Mouse (Mus musculus) urinary bladder, postnatal 25 days (tissue): ENCODE measurements around the gene Slbp.

Experiments used
- DNase-seq: peaks from one replicate; pipeline ENCODE4 v3.0.0; 2022; ENCODE audit warnings: low spot score

The Slbp gene

DNA sequence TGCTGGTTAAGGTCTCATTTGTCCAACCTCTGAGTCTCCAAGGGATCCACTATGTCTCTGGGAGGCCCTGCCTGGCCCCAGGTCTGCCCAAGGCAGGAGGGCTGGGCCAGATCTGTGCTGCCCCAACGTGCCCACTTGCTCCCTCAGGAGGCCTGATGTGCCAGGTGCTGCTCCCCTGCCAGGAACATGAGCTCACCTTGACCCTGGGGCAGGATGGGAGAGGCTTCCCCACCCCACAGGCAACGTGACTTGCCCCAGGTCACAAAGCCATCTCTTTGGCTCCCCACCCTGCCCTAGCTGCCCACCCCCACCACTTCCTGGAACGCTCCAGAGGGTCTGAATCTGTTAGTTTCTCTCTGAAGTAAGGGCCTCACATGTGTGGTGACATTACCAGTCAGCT, 28.7 kb upstream of the Slbp start:
- no peak for DNase-seq

DNA sequence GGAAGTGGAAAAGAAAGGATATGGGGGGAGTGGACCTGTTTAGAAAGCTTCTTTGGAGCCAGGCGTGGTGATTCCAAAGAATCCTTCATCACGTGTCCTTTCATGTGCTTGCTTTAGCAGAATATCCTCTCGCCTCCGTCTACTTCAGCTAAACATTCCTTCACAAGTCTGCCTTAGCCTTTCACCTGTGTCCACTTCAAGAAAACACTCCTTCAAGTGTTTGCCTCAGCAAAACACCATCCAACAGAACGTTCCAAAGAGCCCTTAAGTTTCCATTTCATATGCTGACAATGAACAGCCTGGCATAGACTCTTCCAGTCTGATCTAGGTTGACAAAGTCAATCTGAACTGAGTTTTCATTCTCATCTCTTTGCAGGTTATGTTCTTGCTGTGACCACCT, 25.9 kb upstream of the Slbp start:
- DNase-seq: no peak

DNA sequence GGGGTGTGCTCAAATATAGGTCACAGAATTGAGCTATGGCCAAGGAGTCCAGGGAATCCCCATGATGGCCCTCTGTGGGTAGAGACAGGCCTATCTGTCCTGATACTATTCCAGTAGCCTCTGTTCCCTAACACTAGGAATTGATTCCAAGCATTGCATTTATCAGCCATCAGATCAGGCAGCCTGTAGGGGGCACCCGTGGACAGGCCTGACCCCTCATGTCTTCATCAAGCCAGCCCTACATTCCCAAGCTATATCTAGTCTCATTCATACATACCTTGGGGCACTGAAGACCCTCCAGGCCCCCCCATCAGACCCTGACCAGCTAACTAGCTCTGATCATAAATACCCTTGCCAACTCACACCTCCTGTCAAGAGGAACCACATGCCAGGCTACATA, 23.6 kb upstream of the Slbp start:
- DNase-seq: no peak

DNA sequence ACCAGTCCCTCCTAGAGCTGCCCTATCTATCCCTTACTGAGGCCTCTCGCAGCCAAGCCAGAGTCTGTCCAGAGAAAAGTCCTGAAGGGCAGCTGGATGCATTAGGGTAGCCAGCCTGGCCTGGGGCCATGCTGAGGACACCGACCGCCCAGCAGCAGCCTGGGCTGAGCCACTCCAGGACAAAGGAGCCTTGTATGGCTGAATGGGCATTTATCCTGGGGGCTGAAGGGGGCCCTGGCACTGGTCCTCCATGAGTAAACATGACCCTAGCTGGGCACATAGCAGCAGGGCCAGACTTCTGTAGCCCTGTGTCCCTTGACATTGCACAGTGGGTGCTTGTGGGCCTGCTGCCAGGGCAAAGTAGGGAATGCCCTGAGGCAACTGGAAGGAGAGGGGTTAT, 22.1 kb upstream of the Slbp start:
- no peak for DNase-seq

DNA sequence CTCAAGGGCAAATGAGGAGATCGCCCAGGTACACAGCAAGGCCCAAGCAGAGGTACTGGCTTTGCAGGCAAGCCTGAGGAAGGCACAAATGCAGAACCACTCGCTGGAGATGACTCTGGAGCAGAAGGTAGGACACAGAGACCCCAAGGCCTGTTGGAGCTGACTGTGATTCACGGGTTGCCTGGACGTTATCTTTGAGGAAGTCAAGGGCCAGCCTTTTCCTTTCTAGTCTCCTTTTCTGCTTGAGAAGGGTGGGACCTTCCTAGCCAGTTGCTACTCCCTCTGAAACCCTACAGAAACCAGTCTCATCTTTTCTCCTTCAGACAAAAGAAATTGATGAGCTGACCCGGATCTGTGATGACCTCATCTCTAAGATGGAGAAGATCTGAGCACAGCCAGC, 19.3 kb upstream of the Slbp start:
- no peak for DNase-seq

DNA sequence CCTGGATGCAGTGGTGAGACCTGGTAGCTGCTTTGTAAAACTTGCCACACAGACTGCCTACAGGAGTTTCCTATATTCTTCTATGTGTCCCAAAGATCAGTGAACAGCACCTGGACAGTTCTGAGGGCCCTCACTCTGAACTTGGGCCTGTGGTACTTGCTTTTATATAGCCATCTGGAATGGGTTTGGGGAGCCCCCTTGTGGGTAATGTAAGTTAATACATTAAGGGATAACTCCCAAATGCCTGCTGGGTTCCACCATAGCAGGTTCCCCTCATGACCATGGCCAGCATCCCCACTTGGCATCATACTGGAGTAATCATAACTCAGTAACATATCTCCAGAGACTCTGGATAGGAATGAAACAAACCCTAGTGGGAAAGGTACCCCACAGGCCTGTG, 15.8 kb upstream of the Slbp start:
- no peak for DNase-seq

DNA sequence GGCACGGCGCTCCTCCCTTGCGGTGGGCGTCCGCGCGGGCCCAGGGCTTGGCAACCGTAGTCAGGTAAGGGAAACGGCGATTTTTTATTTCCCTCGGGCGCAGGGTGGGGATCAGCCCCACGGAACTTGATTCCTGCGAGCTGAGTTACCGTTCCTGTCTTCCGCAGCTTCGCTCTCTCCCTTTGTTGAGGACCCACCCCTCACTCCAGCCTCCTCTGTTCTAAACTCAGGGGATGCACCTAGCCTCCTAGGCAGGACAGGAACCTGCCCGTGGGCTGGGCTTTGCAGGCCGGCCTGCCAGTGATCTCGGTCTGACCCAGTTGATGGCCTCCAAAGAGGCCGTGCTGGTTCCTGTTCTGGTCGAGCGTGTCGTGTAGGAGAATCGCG, 6.3 kb upstream of the Slbp start:
- DNase-seq: no peak

DNA sequence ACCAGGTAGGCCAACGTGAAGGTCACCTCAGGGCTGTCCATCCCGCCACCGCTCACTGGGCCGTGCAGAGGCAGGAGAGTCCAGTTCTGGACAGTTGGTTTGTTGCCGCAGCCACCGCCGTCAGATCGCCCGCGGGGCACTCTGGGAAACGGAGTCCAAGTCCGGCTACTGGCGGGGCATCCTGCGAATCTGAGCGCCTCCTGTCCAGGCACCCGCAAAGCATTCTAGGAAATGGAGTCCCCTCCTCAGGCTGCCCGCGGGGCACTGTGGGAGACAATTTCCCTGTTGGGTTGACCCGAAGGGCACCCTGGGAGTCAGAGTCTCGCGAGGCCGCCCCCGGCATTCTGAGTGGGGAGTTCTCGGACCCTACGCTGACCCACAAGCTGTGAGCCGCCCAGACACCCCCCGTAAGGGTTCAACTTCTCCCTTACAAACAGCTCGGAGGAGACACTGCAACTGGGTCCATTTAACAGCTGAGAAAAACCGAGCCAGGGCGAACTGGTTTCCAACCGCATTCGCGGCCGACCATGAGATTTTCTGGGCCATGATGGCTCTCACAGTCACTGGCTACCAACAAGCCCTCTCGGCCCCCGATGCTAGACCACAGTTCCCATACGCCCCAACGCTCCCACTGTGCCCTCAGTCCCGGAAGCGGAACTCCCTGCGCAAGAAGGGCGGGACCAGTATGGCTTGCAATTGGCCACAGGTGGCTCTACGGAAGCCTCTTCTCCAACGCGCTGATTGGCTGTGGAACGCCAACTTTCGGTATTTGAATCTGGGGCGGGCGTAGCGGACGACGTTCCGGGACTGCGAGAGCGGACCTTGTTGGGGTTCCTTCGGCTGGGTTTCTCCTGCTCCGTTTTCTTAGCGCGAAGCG, 5.7 kb upstream of the Slbp start, which contains the start of the genes Tacc3 and Tmem129:
Gene Tacc3 (plus strand): TSS at position 342 of the 877 bp plus-strand sequence.
Gene Tmem129 (minus strand): TSS at position 630 of the 877 bp plus-strand sequence.
- DNase-seq: peak; percentile 88

DNA sequence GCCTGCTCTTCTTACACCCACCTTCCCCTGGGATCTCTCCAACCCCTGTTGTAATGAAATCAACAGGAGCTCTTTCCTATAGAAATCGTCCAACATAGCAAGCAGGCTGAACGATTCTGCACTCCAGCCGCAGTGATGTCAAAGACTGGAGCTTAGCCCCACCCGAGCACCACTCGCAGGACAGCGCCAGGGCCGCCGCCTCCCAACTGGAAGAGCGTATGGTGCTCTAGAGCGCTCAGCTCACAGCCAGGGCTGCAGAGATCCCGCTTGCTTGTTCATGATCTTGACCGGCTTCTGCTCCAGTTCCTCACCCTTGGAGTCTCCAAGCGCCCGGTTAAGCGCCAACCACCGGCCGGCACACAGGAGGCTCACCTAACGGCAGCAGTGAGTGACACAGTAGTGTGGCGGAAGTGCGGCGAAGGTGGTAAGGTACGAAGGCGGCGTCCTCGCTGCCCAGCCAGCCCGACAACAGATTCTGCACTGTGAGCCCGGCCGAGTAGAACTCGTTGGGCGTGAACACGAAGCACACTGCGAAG, 4.9 kb upstream of the Slbp start:
- no peak for DNase-seq

DNA sequence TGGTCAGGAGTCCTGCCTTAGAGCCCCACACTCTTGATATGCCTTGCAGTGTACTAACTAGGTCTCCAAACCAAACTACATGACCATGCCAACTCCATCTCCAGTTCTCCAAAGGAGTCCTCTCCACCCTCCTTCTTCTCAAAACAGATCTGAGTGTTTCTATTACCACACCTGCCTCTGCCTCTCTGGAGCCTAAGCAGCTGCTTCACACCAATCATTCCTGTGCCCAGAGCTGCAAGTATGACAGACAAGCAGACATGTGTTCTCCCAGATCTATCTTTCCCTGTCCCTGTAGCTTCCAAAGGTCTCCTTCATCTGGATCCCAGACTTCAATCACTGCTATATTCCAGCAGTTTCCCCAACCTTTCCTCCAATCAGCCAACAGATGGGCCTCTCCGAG, 4.4 kb upstream of the Slbp start:
- DNase-seq: no peak

DNA sequence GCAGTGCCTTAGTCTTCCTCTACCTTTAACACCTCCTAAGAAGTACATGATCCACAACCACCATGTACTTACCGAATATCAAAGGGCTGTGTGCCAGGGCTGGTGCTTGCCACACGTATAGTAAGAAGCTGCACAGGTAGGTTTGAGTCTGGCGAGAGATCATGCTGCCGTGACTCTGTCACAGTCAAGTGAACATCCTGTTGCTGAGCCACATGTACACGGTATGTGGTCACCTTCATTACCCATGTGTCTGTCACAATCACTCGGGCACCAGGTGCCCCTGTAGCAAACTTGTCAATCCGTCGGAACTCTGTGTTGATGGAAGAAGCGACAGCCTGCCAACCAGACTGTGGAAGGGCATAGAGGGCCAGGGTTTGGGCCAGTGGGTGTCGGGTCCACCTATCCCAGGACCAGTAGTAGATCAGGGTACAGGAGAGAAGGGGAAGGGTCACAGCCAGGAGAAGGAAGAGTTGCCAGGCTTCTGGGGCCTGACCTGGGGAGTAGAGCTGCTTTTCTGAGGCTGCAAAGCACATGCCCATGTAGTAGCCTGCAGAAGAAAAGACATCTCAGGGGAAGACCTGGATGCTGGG, 3.0 kb upstream of the Slbp start:
- DNase-seq: no peak

DNA sequence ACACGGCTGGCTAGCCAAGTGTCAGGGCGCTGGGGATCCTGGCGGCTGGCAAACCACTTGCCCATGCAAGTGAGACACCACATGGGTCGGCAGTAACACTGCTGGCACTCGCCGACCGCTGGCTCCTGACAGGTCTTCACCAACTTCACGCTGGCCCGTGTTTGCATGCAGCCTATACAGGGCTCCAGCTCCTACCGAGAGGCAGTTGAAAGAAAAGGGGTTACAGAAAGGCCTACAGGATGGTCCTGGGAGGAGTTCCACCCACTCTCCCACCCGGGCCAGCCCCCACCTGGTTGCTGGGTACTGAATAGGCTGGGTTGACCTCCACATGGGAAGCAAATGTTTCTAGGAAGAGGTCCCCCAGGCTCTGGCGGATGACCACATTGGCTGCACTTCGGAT, 2.0 kb upstream of the Slbp start:
- no peak for DNase-seq

DNA sequence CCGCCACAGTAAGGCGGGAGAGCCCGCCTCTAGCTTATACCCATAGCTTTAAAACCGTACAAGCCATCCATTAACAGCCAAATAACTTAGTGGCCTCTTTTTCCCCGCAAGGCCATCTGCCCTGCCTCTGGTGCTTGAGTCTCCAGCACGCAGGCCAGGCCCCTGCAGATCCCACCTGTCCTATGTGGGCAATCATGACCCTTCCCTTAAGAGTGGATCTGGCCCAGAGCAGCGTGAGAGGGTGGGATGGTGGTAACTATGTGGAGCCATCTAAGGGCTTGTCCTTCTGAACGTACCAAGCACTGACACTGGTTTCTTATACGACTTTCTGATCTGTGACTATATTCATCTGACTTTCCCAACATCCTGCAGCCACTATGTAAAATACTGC, 404 bp upstream of the Slbp start:
- no peak for DNase-seq

DNA sequence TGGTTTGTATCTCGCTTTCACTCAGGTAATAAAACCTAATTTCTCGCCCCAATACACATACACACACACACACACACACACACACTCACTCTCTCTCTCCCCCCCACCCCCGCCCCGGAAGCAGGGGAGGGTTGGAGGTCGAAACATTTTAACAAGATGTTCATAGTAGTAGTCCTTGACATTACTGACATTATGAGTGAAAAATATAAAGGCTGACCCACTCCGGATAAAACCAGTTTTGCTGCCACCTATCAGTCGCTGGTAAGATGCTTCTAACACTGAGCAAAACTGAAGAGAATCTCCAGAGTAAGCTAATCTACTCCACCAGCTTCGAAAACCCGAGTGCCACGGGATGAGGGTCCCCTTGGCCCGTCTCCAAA, 843 bp downstream of the Slbp start:
- DNase-seq: no peak

DNA sequence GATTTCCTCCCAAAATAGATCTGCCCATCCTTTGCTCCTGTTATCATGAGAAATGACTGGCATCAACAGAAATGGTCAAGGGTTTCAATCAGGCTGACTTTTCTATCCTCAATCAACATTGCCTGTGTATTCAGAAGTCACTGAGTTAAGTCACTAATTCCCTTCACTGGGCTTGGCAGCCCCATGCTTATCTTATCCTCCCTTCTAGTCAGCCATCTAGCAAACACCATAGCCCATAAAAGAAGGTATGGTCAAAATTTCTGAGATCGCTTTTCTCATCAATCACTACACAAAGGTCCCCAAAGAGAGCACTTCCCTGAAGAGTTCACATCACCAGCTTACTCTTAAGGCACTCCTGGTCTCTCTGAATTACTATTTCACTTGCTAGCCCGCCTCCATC, 1.4 kb downstream of the Slbp start:
- no peak for DNase-seq

DNA sequence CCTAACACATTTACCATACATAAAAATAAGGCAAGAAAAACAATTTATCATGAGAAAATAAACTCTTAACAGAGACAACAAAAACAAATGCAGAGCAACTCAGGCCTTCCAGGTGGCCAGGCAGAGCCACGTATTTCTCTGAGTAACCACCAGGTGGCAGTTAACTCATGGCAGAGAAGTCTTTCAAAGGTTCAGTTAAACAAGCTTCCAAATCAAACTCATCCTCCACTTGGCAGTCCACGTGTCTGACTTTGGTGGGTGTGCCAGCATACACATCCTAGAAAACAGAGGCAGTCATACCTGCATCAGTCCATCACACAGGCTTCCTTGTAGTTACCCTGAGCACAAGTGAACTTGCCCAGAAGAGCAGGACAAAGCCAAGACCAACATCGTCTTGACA, 11.7 kb downstream of the Slbp start:
- no peak for DNase-seq

DNA sequence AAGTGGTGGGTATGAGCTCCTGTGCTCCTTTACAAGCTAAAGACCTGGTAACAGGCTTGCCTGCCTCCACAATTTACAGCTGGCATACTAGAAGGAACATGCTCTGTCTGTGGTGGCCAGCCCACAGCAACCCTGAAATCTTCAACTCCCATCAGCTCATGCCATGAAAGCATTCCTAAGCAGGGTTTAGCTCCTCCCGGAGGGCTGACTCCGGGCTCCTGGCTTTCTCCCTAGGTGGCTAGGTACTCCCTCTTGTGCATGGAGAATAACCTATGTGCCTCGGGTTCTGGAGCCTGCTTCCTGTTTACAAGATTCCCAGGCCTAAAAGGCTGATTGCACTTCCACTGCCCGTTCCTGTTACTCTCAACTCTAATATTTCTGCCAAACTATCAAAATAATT, 13.5 kb downstream of the Slbp start:
- no peak for DNase-seq

DNA sequence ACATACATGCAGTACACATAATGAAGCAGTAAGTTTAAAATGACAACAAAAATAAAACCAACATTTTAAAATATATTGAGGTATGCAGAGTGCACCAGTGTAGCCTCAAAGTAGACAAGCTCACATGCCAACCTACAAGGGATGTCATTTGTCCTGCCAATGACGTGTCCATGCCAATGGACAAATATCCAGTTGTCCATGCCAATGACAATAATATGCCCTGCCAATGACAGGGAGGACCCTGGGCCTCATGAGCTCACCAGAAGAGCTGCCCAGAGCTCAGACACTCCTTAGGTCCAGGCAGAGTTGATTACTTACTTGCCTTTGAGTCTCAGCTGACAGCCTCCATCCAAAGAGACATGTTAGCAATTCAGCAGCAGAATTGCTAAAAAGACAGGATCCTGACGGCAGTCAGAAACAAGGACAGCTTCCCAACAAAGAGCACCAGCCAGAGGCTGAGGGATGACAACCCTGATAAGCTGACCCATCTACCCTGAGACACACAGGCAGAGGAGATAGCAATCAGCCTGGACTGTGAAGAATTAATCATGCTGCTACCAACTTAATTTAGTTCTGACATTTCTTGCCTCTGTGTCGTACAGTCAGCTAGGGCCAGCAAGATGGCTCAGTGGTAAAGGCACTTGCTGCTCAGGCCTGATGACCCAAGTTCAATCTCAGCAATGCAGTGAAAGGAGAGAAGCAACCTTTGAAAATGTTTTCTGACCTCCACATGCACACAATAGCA, 14.6 kb downstream of the Slbp start:
- no peak for DNase-seq

DNA sequence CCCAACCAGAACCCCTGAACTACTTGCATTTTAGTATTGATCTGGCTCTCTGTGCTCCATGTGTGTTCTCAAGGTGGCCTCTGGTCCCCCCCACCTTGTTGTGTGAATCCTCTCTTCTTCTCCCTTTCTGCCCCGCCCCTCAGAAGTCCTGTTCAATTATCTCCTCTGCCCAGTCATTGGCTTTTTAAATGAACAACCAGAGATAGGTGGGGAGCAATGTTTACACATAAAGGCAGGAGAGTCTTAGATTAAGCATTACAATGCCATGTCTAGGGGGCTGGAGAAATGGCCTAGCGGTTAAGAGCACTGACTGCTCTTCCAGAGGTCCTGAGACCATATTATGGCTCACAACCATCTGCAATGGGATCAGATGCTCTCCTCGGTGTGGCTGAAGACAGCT, 17.0 kb downstream of the Slbp start:
- no peak for DNase-seq

DNA sequence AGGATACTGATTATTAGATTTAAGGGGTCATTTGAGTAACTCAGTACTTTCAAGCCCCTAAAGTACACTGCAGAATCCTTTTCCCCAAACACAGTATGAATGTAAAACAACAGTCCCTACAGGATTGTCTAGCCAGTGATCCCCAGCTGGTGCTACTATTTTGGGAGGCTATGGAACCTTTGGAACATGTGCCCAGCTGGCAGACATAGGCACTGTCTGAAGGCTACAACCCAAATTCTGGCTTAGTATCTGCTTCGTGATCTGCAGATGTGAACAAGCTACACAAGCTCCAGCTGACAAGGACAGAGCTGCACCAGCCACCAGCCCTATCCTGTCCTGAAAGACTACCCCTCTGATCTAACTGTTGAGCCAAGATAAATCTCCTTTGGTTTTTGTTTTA, 19.8 kb downstream of the Slbp start:
- DNase-seq: no peak

DNA sequence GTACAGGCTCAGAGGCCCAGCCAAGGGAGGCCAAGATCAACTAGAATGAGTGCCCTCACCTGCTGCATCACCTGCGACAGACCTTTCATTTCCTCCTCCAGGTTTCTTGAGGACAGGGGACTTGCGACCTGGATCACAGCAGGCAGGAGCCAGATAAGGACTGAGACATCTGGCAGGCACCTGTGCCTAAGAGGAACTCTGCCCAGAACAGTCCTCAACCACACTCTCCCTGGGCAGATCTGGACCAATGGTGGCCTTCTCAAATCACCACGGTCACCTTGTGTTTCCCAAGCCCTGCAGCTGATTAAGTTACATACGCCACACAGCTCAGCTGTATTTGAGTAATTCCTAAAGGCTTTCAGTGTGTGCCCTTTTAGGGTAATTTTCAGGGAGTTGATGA, 21.8 kb downstream of the Slbp start:
- DNase-seq: no peak

DNA sequence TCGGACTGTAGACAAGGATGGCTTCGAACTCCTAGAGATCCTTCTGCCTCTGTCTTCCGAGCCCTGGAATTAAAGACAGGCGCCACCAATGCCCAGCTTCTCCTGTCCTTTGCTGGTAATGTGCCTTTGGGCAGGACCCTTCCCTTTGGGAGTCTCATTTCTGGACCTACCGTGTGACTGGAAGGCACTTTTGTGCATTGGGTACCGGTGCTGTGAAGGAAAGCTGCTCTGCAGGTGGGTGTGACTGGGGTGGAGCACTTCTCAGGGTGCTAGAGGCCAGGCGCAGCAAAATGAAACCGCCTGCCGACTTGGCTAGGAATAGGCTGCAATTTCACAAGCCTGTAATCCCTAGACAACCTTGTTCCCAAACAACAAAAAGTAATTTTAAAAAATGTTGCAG, 22.3 kb downstream of the Slbp start:
- peak; percentile 27 for DNase-seq
